Mouse (Mus musculus) spleen, postnatal 10 days (tissue): ENCODE results near the gene Crybg1.
A peak's percentile ranks its signal among the peaks of the same experiment; 100 is the strongest.

Source experiments
- DNase-seq, 2 experiments: peaks; one replicate each; pipeline ENCODE4 v3.0.0; 2021 to 2022; ENCODE audit warnings: low spot score in 2 of 2

The Crybg1 gene

GRCm38 (mm10) chr10:44094794-44095193 is 53.9 kb downstream of the Crybg1 start:
- no peak for DNase-seq

GRCm38 (mm10) chr10:44091757-44092156 is 56.9 kb downstream of the Crybg1 start:
- DNase-seq: no peak

- no peak for DNase-seq
Measured at GRCm38 (mm10) chr10:44080351-44080750, 68.3 kb downstream of the Crybg1 start.

GRCm38 (mm10) chr10:44078799-44079521 is 69.7 kb downstream of the Crybg1 start:
- no peak for DNase-seq

- peak; percentile 27 to 78 for DNase-seq
Measured at GRCm38 (mm10) chr10:44071095-44071494, 77.6 kb downstream of the Crybg1 start.

- peak; percentile 24 to 30 for DNase-seq
Measured at GRCm38 (mm10) chr10:44069131-44069530, 79.5 kb downstream of the Crybg1 start.

- DNase-seq: no peak
Measured at GRCm38 (mm10) chr10:44065848-44066360, 82.7 kb downstream of the Crybg1 start.

GRCm38 (mm10) chr10:44062981-44063380 is 85.7 kb downstream of the Crybg1 start:
- DNase-seq: no peak

- no peak for DNase-seq
Measured at GRCm38 (mm10) chr10:44050913-44051312, 97.7 kb downstream of the Crybg1 start.

GRCm38 (mm10) chr10:44044727-44045126 is 103.9 kb downstream of the Crybg1 start:
- peak in 1 of 2 experiments; percentile 29 for DNase-seq

- no peak for DNase-seq
Measured at GRCm38 (mm10) chr10:44043630-44044029, 105.0 kb downstream of the Crybg1 start.

GRCm38 (mm10) chr10:44039185-44039584 is 109.5 kb downstream of the Crybg1 start:
- DNase-seq: no peak

- peak in 1 of 2 experiments; percentile 18 for DNase-seq
Measured at GRCm38 (mm10) chr10:44037918-44038544, 110.6 kb downstream of the Crybg1 start.

- no peak for DNase-seq
Measured at GRCm38 (mm10) chr10:44029566-44029965, 119.1 kb downstream of the Crybg1 start.

- DNase-seq: no peak
Measured at GRCm38 (mm10) chr10:44027226-44027625, 121.4 kb downstream of the Crybg1 start.

GRCm38 (mm10) chr10:44026105-44026504 is 122.5 kb downstream of the Crybg1 start:
- DNase-seq: no peak

- no peak for DNase-seq
Measured at GRCm38 (mm10) chr10:44024705-44025104, 123.9 kb downstream of the Crybg1 start.

- no peak for DNase-seq
Measured at GRCm38 (mm10) chr10:44020141-44020540, 128.5 kb downstream of the Crybg1 start.

- no peak for DNase-seq
Measured at GRCm38 (mm10) chr10:44018562-44018961, 130.1 kb downstream of the Crybg1 start.

GRCm38 (mm10) chr10:44015631-44016030 is 133.0 kb downstream of the Crybg1 start:
- no peak for DNase-seq

- DNase-seq: no peak
Measured at GRCm38 (mm10) chr10:44013885-44014284, 134.8 kb downstream of the Crybg1 start.

- no peak for DNase-seq
Measured at GRCm38 (mm10) chr10:44011408-44011807, 137.2 kb downstream of the Crybg1 start.

GRCm38 (mm10) chr10:44008808-44009207 is 139.8 kb downstream of the Crybg1 start:
- DNase-seq: no peak
